Mouse (Mus musculus) forebrain, embryonic 16.5 days (tissue): ENCODE measurements around the gene Tnfsf9. TPM values are rescaled to one million over a fixed set of nuclear protein-coding genes. Genes with fewer than 3 reads are reported as not detected.
"Not testable (repeated sequence)": the region's sequence is repeated elsewhere in the genome, so short reads cannot be mapped to it uniquely, and the experiment has no call there.

Experiments used
- ATAC-seq: fragments of 200-750 bp; cut with Nextera tagmentation; 2 replicates; pipeline ENCODE4 v1.8.0; 2017; ENCODE audit warnings: mild to moderate bottlenecking, moderate library complexity
- H3K27ac ChIP-seq: fragments of 300-500 bp; sonication (generic); 2 replicates; pipeline ENCODE4 v1.5.1; 2014; ENCODE audit warnings: low read length, control low read depth
- H3K27me3 ChIP-seq: fragments of 300-500 bp; sonication (generic); replicated peaks from 2 replicates; pipeline ENCODE4 v1.6.1; 2014; ENCODE audit warnings: low read length; ENCODE audit not compliant: control insufficient read depth, insufficient read depth
- H3K36me3 ChIP-seq: fragments of 300-500 bp; sonication (generic); 2 replicates; pipeline ENCODE4 v1.6.1; 2014; ENCODE audit not compliant: control insufficient read depth, insufficient read depth
- H3K4me1 ChIP-seq: fragments of 300-500 bp; sonication (generic); replicated peaks from 2 replicates; pipeline ENCODE4 v1.6.1; 2014; ENCODE audit warnings: low read length; ENCODE audit not compliant: control insufficient read depth, insufficient read depth
- H3K4me2 ChIP-seq: fragments of 300-500 bp; sonication (generic); 2 replicates; pipeline ENCODE4 v1.6.1; 2014; ENCODE audit warnings: mild to moderate bottlenecking, low read length, control low read depth
- H3K4me3 ChIP-seq: fragments of 300-500 bp; sonication (generic); replicated peaks from 2 replicates; pipeline ENCODE4 v1.5.1; 2014; ENCODE audit warnings: mild to moderate bottlenecking, low read length, control low read depth
- H3K9ac ChIP-seq: fragments of 300-500 bp; sonication (generic); replicated peaks from 2 replicates; pipeline ENCODE4 v1.6.1; 2014; ENCODE audit warnings: low read depth, low read length, control low read depth
- H3K9me3 ChIP-seq: fragments of 300-500 bp; sonication (generic); 2 replicates; pipeline ENCODE4 v1.6.1; 2016; ENCODE audit warnings: low read length; ENCODE audit not compliant: control insufficient read depth
- WGBS: fragments of 180-500 bp; shearing (Covaris S2); extraction: QIAGEN DNeasy Blood & Tissue Kit; methylation state at CpG from one replicate; pipeline ENCODE4 v1.1.7; 2014; 5-methylcytosine and 5-hydroxymethylcytosine counted together
- polyA plus RNA-seq: library from polyadenylated mRNA; unstranded; fragments of >200 nt; fragmentation: Nextera tagmentation; extraction: Ambion mirVana; gene quantifications from 2 replicates; pipeline ENCODE4 v1.2.1, GENCODE M21; 2015

The Tnfsf9 gene
- polyA plus RNA-seq, 1 experiment from 2014 or later: 10.1 TPM

DNA sequence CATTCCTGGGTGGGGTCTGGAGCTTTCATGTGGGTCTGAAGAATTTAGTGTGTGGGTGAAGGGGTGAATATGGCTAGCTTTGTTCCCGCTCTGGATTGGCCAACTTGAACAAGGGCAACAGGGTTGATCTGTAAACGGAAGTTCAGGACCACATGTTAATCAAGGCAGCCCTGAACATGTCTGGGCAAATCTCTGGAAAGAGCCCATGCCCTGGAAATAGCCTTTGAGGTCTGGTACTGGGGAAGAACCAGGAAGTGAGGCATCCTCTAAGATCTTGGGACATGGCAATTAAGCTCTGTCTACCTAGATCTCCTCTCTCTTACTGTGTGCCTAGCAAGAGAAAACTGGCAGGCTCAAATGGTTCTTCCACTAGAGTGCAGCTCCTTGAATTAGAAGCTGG, 16.7 kb downstream of the Tnfsf9 start:
- Histone ChIP-seq H3K4me2 (no peak overlapping the region), H3K27ac (no peak overlapping the region), H3K27me3 (no peaks in the 10 kb centered on the region), H3K9ac (no peak overlapping the region), H3K4me3 (no peak overlapping the region), H3K36me3 (no peaks in the 10 kb centered on the region), H3K9me3 (no peaks in the 10 kb centered on the region), H3K4me1 (no peaks in the 10 kb centered on the region)
- no peak for ATAC-seq
- WGBS: 93% methylated on average over 2 of the region's 2 CpGs

DNA sequence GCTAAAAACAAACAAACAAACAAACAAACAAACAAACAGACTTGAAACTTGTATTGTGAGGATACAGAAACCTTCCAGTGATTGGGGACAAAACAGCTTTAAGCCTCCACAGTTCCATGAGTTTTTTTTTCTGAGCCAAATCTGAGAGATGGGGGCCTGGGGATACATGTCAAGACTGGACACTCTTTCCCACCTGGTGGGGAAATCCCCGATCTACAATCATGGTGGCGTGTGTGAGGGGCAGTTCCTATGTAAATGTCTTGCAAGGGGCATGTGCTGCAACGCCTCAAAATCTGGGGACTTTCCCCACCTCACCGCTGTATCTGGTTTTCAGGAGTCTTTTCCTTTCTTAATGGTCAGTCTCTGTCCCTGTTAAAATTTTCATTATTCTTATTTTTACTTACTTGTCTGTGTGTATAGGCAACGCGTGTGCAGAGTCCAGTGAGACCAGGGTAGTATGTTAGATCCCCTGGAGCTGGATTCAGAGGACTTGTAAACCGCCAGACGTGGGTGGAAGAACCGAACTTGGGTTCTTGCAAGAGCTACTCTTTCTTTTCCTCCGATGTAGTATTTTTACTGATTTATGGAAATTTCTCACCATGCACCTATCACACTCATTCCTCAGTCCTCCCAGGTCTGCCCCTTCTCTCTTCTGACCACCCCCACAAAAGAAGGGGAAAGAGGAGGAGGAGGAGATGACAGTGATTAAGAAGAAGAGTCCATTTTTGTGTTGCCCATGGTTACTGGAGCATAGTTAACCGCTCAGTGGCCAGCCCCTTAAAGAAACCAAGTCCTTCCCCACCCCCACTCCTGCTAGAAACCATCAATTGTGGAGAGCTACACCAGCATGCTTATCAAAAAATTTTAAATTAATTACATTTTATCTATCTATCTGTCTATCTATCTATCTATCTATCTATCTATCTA, 18.3 kb downstream of the Tnfsf9 start:
- H3K36me3 ChIP-seq: no peaks in the 10 kb centered on the region
- ATAC-seq: no peak
- H3K4me1 ChIP-seq: no peaks in the 10 kb centered on the region
- H3K9me3 ChIP-seq: no peaks in the 10 kb centered on the region
- no peak overlapping the region for H3K4me3 ChIP-seq
- WGBS: 89% methylated on average over 11 of the region's 11 CpGs
- no peaks in the 10 kb centered on the region for H3K27me3 ChIP-seq
- H3K4me2 ChIP-seq: no peak overlapping the region
- H3K9ac ChIP-seq: no peak overlapping the region
- no peak overlapping the region for H3K27ac ChIP-seq

DNA sequence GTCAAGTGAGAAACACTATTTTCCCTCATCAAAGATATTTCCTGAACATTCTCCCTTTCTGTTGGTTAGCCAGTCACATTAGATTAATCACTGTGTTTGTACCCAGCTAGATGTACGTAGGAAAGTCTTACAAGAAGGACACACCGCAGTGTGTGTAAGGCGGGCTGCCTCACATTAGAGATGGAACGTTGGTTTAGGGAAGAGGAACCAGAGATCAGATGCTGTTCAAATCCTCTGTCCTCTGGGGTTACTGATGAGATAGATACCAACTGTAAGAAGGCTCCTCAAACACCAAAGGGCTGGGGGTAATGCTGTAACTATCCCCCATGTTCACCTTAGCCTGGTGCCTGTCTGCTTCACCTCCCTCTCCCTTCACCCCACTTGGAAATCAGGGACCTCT, 19.7 kb downstream of the Tnfsf9 start:
- no peak overlapping the region for H3K9ac ChIP-seq
- ATAC-seq: no peak
- 90% methylated on average over 4 of the region's 4 CpGs for WGBS
- H3K27me3 ChIP-seq: no peaks in the 10 kb centered on the region
- H3K36me3 ChIP-seq: no peaks in the 10 kb centered on the region
- H3K4me2 ChIP-seq: no peak overlapping the region
- H3K9me3 ChIP-seq: no peaks in the 10 kb centered on the region
- H3K4me3 ChIP-seq: no peak overlapping the region
- H3K27ac ChIP-seq: no peak overlapping the region
- H3K4me1 ChIP-seq: no peaks in the 10 kb centered on the region

DNA sequence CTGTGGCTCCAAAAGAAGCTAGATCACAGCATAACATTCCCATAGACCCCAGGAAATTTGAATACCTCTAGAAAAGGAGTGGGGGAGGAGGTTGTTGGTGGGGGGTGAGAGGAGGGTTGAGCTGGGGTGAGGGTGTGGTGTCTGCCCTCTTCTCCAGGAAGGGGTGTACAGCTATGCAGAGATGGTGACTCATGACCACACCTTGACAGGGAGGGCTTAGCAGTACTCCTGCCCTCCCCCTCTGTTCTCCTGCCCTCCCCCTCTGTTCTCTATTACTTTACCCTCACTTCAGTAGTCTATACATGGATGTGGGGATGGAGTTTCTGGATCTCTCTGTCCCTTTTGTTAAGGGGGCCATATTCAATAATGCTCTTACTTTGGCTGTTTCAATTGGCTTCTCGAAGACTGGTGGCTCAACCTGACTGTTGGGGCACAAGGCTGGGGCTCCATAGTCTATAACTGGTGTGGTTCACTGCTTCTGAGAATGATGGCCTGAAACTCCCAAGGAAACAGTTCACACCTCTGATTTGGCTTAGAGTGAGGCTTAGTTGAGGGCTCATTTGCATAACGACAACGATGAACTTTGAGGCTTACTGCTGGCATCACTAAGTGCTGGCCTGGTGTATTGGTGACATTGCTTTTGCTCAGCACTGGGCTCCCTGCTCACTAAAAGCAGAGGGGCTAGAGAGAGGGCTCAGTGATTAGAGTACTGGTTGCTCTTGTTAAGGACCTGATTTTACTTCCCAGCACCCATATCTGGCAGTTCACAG, 20.9 kb downstream of the Tnfsf9 start:
- H3K4me3 ChIP-seq: no peak overlapping the region
- no peak for ATAC-seq
- no peaks in the 10 kb centered on the region for H3K36me3 ChIP-seq
- no peak overlapping the region for H3K9ac ChIP-seq
- no peaks in the 10 kb centered on the region for H3K27me3 ChIP-seq
- 55% methylated on average over 3 of the region's 3 CpGs for WGBS
- H3K9me3 ChIP-seq: no peaks in the 10 kb centered on the region
- H3K4me1 ChIP-seq: no peaks in the 10 kb centered on the region
- no peak overlapping the region for H3K4me2 ChIP-seq
- H3K27ac ChIP-seq: no peak overlapping the region

DNA sequence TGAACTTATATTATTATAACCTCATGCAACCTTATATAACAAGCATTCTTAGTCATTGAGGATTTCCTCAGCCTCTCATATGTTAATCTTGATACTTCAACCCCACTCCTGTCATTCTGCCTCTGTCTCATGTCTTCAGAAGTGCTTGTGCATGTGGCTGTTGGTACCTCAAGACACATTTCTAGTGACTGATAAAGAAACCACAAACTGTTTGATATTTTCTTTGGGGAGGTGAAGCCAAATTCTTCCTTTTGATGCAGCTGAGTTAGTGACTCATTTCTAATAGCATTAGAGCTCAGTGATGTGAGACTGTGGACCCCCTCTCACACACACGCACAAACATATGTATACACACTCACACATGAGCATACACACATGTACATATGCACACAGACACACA, 26.7 kb downstream of the Tnfsf9 start:
- ATAC-seq: no peak
- Histone ChIP-seq H3K9me3 (no peaks in the 10 kb centered on the region), H3K36me3 (no peaks in the 10 kb centered on the region), H3K27me3 (no peaks in the 10 kb centered on the region), H3K9ac (no peak overlapping the region), H3K4me2 (no peak overlapping the region), H3K4me1 (no peaks in the 10 kb centered on the region), H3K27ac (no peak overlapping the region), H3K4me3 (no peak overlapping the region)
- 88% methylated on average over 1 of the region's 1 CpGs for WGBS

DNA sequence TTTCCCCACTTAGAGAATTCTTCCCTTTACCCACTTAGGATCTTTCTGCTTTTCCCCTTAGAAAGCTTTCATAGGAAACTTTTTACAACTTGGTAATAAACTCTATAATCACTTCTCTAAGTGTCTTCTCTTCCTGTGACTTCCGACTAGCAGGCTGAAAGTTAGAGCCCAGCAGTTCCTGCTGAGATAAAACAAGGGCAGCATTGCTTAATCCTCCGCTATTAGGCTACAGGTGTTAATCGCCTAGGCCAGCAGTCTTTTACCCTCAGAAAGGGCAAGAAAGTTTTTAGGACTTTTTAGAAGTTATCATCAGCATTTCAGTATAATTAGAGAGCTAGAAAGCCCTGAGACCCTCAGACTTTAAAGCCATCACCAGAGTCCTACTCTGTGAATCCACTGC, 28.9 kb downstream of the Tnfsf9 start:
- 21% methylated on average over 3 of the region's 3 CpGs for WGBS
- H3K4me3 ChIP-seq, H3K36me3 ChIP-seq, H3K27ac ChIP-seq, H3K9me3 ChIP-seq, H3K4me2 ChIP-seq, H3K4me1 ChIP-seq, ATAC-seq, H3K9ac ChIP-seq, H3K27me3 ChIP-seq: not testable (repeated sequence)

DNA sequence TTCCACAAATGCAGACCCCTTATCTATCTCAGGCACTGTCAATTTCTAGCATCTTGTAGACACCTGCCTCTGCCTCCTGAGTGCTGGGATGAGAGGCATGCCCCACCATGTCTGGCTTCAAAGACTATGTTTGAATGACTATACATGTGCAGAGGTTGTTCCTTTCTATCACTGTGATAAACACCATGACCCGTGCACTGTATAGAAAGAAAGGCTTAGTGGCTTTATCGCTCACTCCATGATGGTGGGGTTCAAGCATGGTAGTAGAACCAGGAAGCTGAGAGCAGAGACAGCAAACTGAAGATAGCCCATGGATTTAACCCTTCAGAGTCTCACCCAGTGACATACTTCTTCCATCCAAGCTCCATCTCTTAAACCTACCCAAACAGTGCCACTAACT, 29.6 kb downstream of the Tnfsf9 start:
- Histone ChIP-seq H3K27me3 (no peaks in the 10 kb centered on the region), H3K9ac (no peak overlapping the region), H3K9me3 (no peaks in the 10 kb centered on the region), H3K4me3 (no peak overlapping the region), H3K4me2 (no peak overlapping the region), H3K4me1 (no peaks in the 10 kb centered on the region), H3K36me3 (no peaks in the 10 kb centered on the region), H3K27ac (no peak overlapping the region)
- ATAC-seq: no peak
- 91% methylated on average over 2 of the region's 2 CpGs for WGBS

DNA sequence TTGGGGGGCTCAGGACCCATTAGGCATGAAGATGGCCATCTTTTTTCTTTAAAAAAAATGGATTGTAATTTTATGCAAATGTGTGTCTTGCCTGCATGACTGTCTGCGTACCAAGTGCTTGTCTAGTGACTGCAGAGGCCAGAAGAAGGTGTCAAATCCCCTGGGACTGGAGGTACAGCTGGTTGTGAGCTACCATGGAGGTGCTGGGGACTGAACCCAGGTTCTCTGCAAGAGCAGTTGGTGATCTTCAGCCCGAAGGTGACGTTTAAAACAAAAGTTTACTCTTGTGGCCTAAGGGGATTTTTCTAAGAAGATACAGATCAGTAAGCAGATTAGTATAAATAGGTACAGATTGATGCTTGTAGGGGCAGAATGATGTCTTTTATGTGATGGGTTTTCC, 30.5 kb downstream of the Tnfsf9 start:
- Histone ChIP-seq H3K4me3 (no peak overlapping the region), H3K4me2 (no peak overlapping the region), H3K4me1 (no peaks in the 10 kb centered on the region), H3K27ac (no peak overlapping the region), H3K9ac (no peak overlapping the region), H3K9me3 (no peaks in the 10 kb centered on the region), H3K27me3 (no peaks in the 10 kb centered on the region), H3K36me3 (no peaks in the 10 kb centered on the region)
- ATAC-seq: no peak
- 88% methylated on average over 3 of the region's 3 CpGs for WGBS

DNA sequence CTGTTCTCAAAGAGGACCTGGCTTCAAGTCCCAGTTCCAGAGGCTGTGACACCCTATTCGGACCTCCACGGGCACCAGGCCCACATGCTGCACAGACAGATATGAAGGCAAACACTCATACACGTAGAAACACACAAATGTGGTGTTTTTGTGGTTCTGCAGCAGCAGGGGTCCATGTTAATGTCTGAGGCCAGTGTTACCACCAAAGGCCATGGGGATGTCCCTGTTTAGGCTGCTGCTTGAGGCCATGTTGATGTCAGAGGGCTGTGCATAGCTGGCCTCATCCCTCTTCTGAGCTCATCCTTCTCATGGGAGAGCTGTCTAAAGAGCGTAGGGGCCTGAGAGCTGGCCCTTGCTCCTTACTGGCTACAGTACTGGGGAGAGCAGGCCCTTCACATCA, 33.6 kb downstream of the Tnfsf9 start:
- no peaks in the 10 kb centered on the region for H3K36me3 ChIP-seq
- no peaks in the 10 kb centered on the region for H3K9me3 ChIP-seq
- WGBS: 87% methylated on average over 4 of the region's 4 CpGs
- H3K27me3 ChIP-seq: no peaks in the 10 kb centered on the region
- H3K4me1 ChIP-seq: no peaks in the 10 kb centered on the region
- H3K4me3 ChIP-seq: no peak overlapping the region
- no peak for ATAC-seq
- H3K27ac ChIP-seq: no peak overlapping the region
- no peak overlapping the region for H3K4me2 ChIP-seq
- no peak overlapping the region for H3K9ac ChIP-seq
